Mouse (Mus musculus): Measurements from ENCODE around the gene Mrps23.

Mrps23 gene

GRCm38 (mm10) chr11:88203712-88204532, at the start of gene Mrps23:
Gene Mrps23, plus strand, starts transcription at chr11:88204388.
- peak; percentile 95 for DNase-seq (ENCODE audit: extremely low read depth, insufficient read length, low spot score)

- DNase-seq (ENCODE audit: extremely low read depth, insufficient read length, low spot score) = no peak
Measured at GRCm38 (mm10) chr11:88154500-88154899, 49.7 kb upstream of the Mrps23 start.

GRCm38 (mm10) chr11:88155451-88155850, 48.7 kb upstream of the Mrps23 start:
- no peak for DNase-seq (ENCODE audit: extremely low read depth, insufficient read length, low spot score)

GRCm38 (mm10) chr11:88155998-88156397, 48.2 kb upstream of the Mrps23 start:
- peak; percentile 35 for DNase-seq (ENCODE audit: extremely low read depth, insufficient read length, low spot score)

- DNase-seq (ENCODE audit: extremely low read depth, insufficient read length, low spot score) = peak; percentile 29
Measured at GRCm38 (mm10) chr11:88156403-88156802, 47.8 kb upstream of the Mrps23 start.

- DNase-seq (ENCODE audit: extremely low read depth, insufficient read length, low spot score) = no peak
Measured at GRCm38 (mm10) chr11:88158842-88159246, 45.3 kb upstream of the Mrps23 start.

- no peak for DNase-seq (ENCODE audit: extremely low read depth, insufficient read length, low spot score)
Measured at GRCm38 (mm10) chr11:88159389-88159788, 44.8 kb upstream of the Mrps23 start.

GRCm38 (mm10) chr11:88160316-88160715, 43.9 kb upstream of the Mrps23 start:
- no peak for DNase-seq (ENCODE audit: extremely low read depth, insufficient read length, low spot score)

- DNase-seq (ENCODE audit: extremely low read depth, insufficient read length, low spot score) = peak; percentile 84
Measured at GRCm38 (mm10) chr11:88161051-88161581, 43.1 kb upstream of the Mrps23 start.

GRCm38 (mm10) chr11:88161651-88162362, 42.4 kb upstream of the Mrps23 start:
- DNase-seq (ENCODE audit: extremely low read depth, insufficient read length, low spot score) = peak; percentile 88

GRCm38 (mm10) chr11:88162740-88163139, 41.4 kb upstream of the Mrps23 start:
- DNase-seq (ENCODE audit: extremely low read depth, insufficient read length, low spot score) = no peak

GRCm38 (mm10) chr11:88164213-88164723, 39.9 kb upstream of the Mrps23 start:
- DNase-seq (ENCODE audit: extremely low read depth, insufficient read length, low spot score) = no peak

- DNase-seq (ENCODE audit: extremely low read depth, insufficient read length, low spot score) = peak; percentile 93
Measured at GRCm38 (mm10) chr11:88164801-88165377, 39.3 kb upstream of the Mrps23 start.

GRCm38 (mm10) chr11:88165683-88166364, 38.4 kb upstream of the Mrps23 start:
- DNase-seq (ENCODE audit: extremely low read depth, insufficient read length, low spot score) = peak; percentile 67

GRCm38 (mm10) chr11:88166471-88166870, 37.7 kb upstream of the Mrps23 start:
- DNase-seq (ENCODE audit: extremely low read depth, insufficient read length, low spot score) = no peak

- no peak for DNase-seq (ENCODE audit: extremely low read depth, insufficient read length, low spot score)
Measured at GRCm38 (mm10) chr11:88168611-88169010, 35.6 kb upstream of the Mrps23 start.

- DNase-seq (ENCODE audit: extremely low read depth, insufficient read length, low spot score) = no peak
Measured at GRCm38 (mm10) chr11:88169531-88170040, 34.6 kb upstream of the Mrps23 start.

- no peak for DNase-seq (ENCODE audit: extremely low read depth, insufficient read length, low spot score)
Measured at GRCm38 (mm10) chr11:88170606-88171005, 33.6 kb upstream of the Mrps23 start.

GRCm38 (mm10) chr11:88171876-88172442, 32.2 kb upstream of the Mrps23 start:
- peak; percentile 35 for DNase-seq (ENCODE audit: extremely low read depth, insufficient read length, low spot score)

All from 3134 (cell line).